Mouse (Mus musculus) heart, embryonic 11.5 days (tissue): ENCODE results near the gene Dhx34. TPM values are rescaled to one million over a fixed set of nuclear protein-coding genes. Genes with fewer than 3 reads are reported as not detected.

Experiments
- ATAC-seq: fragments of 200-750 bp; cut with Nextera tagmentation; replicated peaks from 2 replicates; pipeline ENCODE4 v1.8.0; 2017; ENCODE audit warnings: moderate library complexity; ENCODE audit not compliant: insufficient number of reproducible peaks, low FRiP score, low TSS enrichment
- H3K27ac ChIP-seq: fragments of 300-500 bp; sonication (generic); 2 replicates; pipeline ENCODE4 v1.5.1; 2014; ENCODE audit warnings: mild to moderate bottlenecking, low read depth, low read length
- H3K27me3 ChIP-seq: fragments of 300-500 bp; sonication (generic); 2 replicates; pipeline ENCODE4 v1.6.1; 2014; ENCODE audit warnings: mild to moderate bottlenecking, low read length, mixed read lengths; ENCODE audit not compliant: control insufficient read depth, insufficient read depth
- H3K36me3 ChIP-seq: fragments of 300-500 bp; sonication (generic); 2 replicates; pipeline ENCODE4 v1.6.1; 2014; ENCODE audit warnings: mild to moderate bottlenecking, low read length, moderate library complexity, mixed read lengths; ENCODE audit not compliant: control insufficient read depth, insufficient read depth
- H3K4me1 ChIP-seq: fragments of 300-500 bp; sonication (generic); 2 replicates; pipeline ENCODE4 v1.6.1; 2014; ENCODE audit warnings: low read length; ENCODE audit not compliant: control insufficient read depth, insufficient read depth
- H3K4me2 ChIP-seq: fragments of 300-500 bp; sonication (generic); 2 replicates; pipeline ENCODE4 v1.6.1; 2014; ENCODE audit warnings: mild to moderate bottlenecking, moderate library complexity
- H3K4me3 ChIP-seq: fragments of 300-500 bp; sonication (generic); 2 replicates; pipeline ENCODE4 v1.5.1; 2014; ENCODE audit warnings: low read depth, low read length
- H3K9ac ChIP-seq: fragments of 300-500 bp; sonication (generic); 2 replicates; pipeline ENCODE4 v1.6.1; 2014; ENCODE audit warnings: mild to moderate bottlenecking, low read depth, low read length, moderate library complexity
- H3K9me3 ChIP-seq: fragments of 300-500 bp; sonication (generic); replicated peaks from 2 replicates; pipeline ENCODE4 v1.6.1; 2016; ENCODE audit warnings: low read length; ENCODE audit not compliant: control insufficient read depth
- WGBS: fragments of 180-500 bp; shearing (Covaris S2); extraction: QIAGEN DNeasy Blood & Tissue Kit; methylation state at CpG from one replicate; pipeline ENCODE4 v1.1.7; 2014; ENCODE audit not compliant: insufficient replicate concordance; 5-methylcytosine and 5-hydroxymethylcytosine counted together
- polyA plus RNA-seq: library from polyadenylated mRNA; unstranded; fragments of >200 nt; fragmentation: Nextera tagmentation; extraction: Ambion mirVana; gene quantifications from 2 replicates; pipeline ENCODE4 v1.2.1, GENCODE M21; 2014

Dhx34 gene
- polyA plus RNA-seq, 1 experiment from 2014 or later, result 7.4 TPM

- ATAC-seq, result no peak
- Histone ChIP-seq H3K36me3 (peaks cover 20% of the 10 kb centered on the region; the same call in 1 of the 2 replicates), H3K4me3 (no peak overlapping the region), H3K9ac (no peak overlapping the region), H3K4me2 (no peak overlapping the region), H3K9me3 (no peaks in the 10 kb centered on the region), H3K27ac (no peak overlapping the region), H3K27me3 (no peaks in the 10 kb centered on the region), H3K4me1 (no peaks in the 10 kb centered on the region)
- 83% methylated on average over 7 of the region's 7 CpGs for WGBS
Measured at GRCm38 (mm10) chr7:16207076-16207475, 14.8 kb downstream of the Dhx34 start.

- H3K27me3 ChIP-seq, result no peaks in the 10 kb centered on the region
- no peak overlapping the region for H3K27ac ChIP-seq
- H3K9ac ChIP-seq, result no peak overlapping the region
- peaks cover 16% of the 10 kb centered on the region; the same call in 1 of the 2 replicates for H3K36me3 ChIP-seq
- no peaks in the 10 kb centered on the region for H3K9me3 ChIP-seq
- no peak for ATAC-seq
- 81% methylated on average over 9 of the region's 9 CpGs for WGBS
- no peaks in the 10 kb centered on the region for H3K4me1 ChIP-seq
- H3K4me2 ChIP-seq, result no peak overlapping the region
- H3K4me3 ChIP-seq, result no peak overlapping the region
Measured at GRCm38 (mm10) chr7:16204791-16205190, 17.0 kb downstream of the Dhx34 start.

- 89% methylated on average over 13 of the region's 13 CpGs for WGBS
- no peak overlapping the region for H3K27ac ChIP-seq
- H3K4me3 ChIP-seq, result no peak overlapping the region
- H3K27me3 ChIP-seq, result no peaks in the 10 kb centered on the region
- peaks cover 13% of the 10 kb centered on the region; the same call in 1 of the 2 replicates for H3K36me3 ChIP-seq
- no peak overlapping the region for H3K4me2 ChIP-seq
- no peak overlapping the region for H3K9ac ChIP-seq
- no peak for ATAC-seq
- no peaks in the 10 kb centered on the region for H3K4me1 ChIP-seq
- H3K9me3 ChIP-seq, result no peaks in the 10 kb centered on the region
Measured at GRCm38 (mm10) chr7:16203505-16203903, 18.3 kb downstream of the Dhx34 start.

DNA sequence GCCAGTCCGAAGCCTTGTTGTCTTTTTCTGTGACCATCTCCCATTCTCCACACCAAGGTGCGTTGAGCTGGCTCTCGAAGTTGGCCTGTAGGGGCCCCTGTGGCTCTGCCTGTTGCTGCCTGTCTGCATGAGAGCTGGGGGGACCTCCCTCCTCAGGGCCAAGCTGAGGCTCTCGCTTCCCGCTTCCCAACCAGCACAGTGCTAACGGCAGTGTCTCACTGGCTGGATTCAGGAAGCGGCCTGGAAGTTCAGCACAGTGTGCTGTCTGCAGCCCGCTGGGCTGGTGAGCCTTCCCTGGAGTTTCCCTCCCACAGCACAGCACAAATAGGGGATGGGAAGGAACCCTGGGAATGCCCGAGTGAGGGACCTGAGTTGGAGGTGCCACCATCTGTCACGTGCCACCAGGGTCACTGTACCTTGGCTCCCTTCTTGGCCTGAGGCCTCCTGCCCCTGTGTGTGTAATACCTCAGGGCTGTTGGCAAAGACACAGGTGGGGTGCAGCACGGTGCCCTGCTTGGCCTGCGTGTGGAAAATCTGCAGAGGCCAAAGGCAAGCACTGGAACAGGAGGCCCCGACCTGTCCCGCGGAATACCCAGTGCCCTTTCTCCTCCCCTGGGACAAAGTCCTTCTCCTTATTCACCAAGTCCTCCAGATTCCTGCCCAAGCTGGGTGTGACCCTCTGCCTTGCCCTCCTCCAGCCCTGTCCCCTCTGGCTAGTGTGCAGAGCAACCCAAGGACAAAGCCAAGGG, 18.9 kb downstream of the Dhx34 start:
- Histone ChIP-seq H3K36me3 (peaks cover 13% of the 10 kb centered on the region; the same call in 1 of the 2 replicates), H3K27ac (no peak overlapping the region), H3K9me3 (no peaks in the 10 kb centered on the region), H3K4me2 (no peak overlapping the region), H3K27me3 (no peaks in the 10 kb centered on the region), H3K4me3 (no peak overlapping the region), H3K9ac (no peak overlapping the region), H3K4me1 (no peaks in the 10 kb centered on the region)
- WGBS, result 78% methylated on average over 15 of the region's 15 CpGs
- ATAC-seq, result no peak

DNA sequence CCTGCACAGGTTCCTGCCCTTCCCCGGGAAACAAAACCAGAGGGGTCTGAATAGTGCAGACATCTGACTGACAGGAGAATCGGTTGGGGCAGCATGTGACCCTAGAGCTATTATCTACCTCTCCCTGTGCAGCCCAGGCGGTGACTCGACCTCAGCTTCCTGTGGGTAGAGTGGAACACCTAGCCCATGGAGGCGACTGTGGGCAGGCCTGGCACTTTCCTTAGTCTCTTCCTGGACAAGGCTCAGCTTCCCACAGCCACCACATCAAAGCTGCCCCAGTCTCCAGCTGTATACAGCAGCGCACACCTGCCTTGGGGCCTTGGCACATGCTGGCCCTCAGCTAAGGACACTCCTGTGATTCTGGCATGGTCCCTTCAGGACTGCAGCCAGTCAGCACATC, 20.7 kb downstream of the Dhx34 start:
- Histone ChIP-seq H3K36me3 (peaks cover 17% of the 10 kb centered on the region; the same call in 1 of the 2 replicates), H3K9me3 (no peaks in the 10 kb centered on the region), H3K4me3 (no peak overlapping the region), H3K4me2 (no peak overlapping the region), H3K27ac (no peak overlapping the region), H3K4me1 (no peaks in the 10 kb centered on the region), H3K9ac (no peak overlapping the region), H3K27me3 (no peaks in the 10 kb centered on the region)
- 75% methylated on average over 6 of the region's 6 CpGs for WGBS
- ATAC-seq, result no peak

DNA sequence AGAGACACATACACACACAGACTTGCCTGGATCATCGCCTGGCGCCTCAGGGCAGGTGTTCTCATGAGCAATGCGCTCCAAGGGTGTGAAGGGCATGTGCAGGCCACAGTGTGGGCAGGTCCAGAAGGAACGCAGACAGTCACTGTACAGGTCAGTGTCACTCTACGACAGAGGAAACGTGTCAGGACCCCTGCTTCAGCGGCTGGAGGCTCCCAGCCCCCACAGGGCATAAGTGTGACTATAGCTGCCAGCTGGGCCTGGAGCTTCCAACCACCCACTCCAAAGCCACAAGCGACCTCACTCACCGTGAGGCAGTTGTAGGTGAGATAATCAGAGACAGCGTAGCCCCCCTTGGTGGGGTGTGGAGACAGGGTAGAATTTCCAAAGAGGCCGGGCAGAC, 23.3 kb downstream of the Dhx34 start:
- Histone ChIP-seq H3K36me3 (peaks cover 11% of the 10 kb centered on the region; the same call in 1 of the 2 replicates), H3K27me3 (no peaks in the 10 kb centered on the region)
- 83% methylated on average over 11 of the region's 11 CpGs for WGBS

GRCm38 (mm10) chr7:16197166-16197565, 24.7 kb downstream of the Dhx34 start:
- no peak overlapping the region for H3K9ac ChIP-seq
- no peak overlapping the region for H3K27ac ChIP-seq
- no peaks in the 10 kb centered on the region for H3K27me3 ChIP-seq
- H3K4me2 ChIP-seq, result no peak overlapping the region
- no peak for ATAC-seq
- H3K36me3 ChIP-seq, result peaks cover 11% of the 10 kb centered on the region; the same call in 1 of the 2 replicates
- H3K4me1 ChIP-seq, result no peaks in the 10 kb centered on the region
- no peak overlapping the region for H3K4me3 ChIP-seq
- H3K9me3 ChIP-seq, result no peaks in the 10 kb centered on the region
- WGBS, result 73% methylated on average over 5 of the region's 5 CpGs

More for the DNA sequence above, 23.3 kb downstream of the Dhx34 start:
- Histone ChIP-seq H3K9me3 (no peaks in the 10 kb centered on the region), H3K4me2 (no peak overlapping the region), H3K9ac (no peak overlapping the region), H3K4me3 (no peak overlapping the region), H3K4me1 (no peaks in the 10 kb centered on the region), H3K27ac (no peak overlapping the region)
- no peak for ATAC-seq

DNA sequence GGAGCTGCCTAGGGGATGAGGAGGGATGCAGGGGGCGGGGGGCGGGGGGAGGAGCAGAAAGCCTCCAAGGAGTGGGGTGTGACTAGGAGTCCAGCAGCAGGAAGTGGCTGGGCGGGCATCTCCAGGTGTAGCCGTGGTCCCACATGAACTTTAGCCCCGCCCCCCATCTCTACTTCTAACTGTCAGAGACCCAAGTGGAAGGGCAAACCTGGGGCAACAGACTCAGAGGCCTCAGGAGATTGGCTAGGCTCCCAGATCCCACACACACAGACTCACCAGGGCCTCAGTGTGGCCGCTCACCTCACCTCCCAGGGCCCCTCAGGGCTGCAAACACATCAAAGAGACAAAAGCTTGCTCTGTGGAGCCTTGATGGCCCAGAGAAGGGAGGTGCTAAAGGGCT, 25.2 kb downstream of the Dhx34 start:
- H3K9me3 ChIP-seq, result no peaks in the 10 kb centered on the region
- ATAC-seq, result no peak

DNA sequence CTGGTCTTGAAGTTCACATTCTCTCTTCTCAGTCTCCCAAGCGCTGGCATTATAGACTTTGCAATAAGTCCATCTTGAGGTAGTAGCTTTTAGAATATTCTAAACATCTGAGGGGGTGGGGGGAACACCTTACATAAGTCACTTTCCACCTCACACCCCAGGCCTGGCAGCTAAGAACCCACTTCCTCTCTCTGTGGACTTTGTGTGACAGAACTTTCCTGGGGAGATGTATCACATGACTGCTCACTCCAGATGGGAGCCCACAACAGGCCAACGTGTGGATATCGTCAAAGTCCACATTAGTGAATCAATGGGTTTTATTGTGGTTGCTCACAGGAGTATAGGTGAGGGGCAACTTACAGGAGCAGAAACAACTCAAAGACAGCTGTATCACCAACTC, 28.1 kb downstream of the Dhx34 start:
- no peak overlapping the region for H3K4me2 ChIP-seq
- WGBS, result 55% methylated on average over 3 of the region's 3 CpGs

More for the DNA sequence above, 25.2 kb downstream of the Dhx34 start:
- H3K4me3 ChIP-seq, result no peak overlapping the region
- WGBS, result 67% methylated on average over 6 of the region's 6 CpGs
- H3K36me3 ChIP-seq, result peaks cover 11% of the 10 kb centered on the region; the same call in 1 of the 2 replicates
- H3K4me1 ChIP-seq, result no peaks in the 10 kb centered on the region
- H3K27ac ChIP-seq, result no peak overlapping the region
- H3K4me2 ChIP-seq, result no peak overlapping the region
- H3K27me3 ChIP-seq, result no peaks in the 10 kb centered on the region
- H3K9ac ChIP-seq, result no peak overlapping the region

More for the DNA sequence above, 28.1 kb downstream of the Dhx34 start:
- no peak for ATAC-seq
- Histone ChIP-seq H3K27ac (no peak overlapping the region), H3K36me3 (0 out of 2 replicates have a peak, but pooled peaks cover 5% of the 10 kb centered on the region), H3K9me3 (no peaks in the 10 kb centered on the region), H3K27me3 (no peaks in the 10 kb centered on the region), H3K9ac (no peak overlapping the region), H3K4me1 (peaks cover 3% of the 10 kb centered on the region; the same call in 1 of the 2 replicates), H3K4me3 (no peak overlapping the region)
